Mouse (Mus musculus): Measurements from ENCODE around the gene Gm44973.
A peak's percentile ranks its signal among the peaks of the same experiment; 100 is the strongest.
"Not testable (repeated sequence)": the region's sequence is repeated elsewhere in the genome, so short reads cannot be mapped to it uniquely, and the experiment has no call there.

The Gm44973 gene

GRCm38 (mm10) chr7:5015118-5016001 lies at the start of gene Gm44973:
Gene Gm44973 (plus strand): TSS chr7:5015496.
- peak; percentile 95 for DNase-seq (ENCODE audit: low spot score)

GRCm38 (mm10) chr7:4971068-4971467 lies 44.2 kb upstream of the Gm44973 start, which contains the start of gene Sbk3:
Gene Sbk3 (minus strand): TSS chr7:4971168.
- DNase-seq (ENCODE audit: low spot score), result no peak

GRCm38 (mm10) chr7:4971710-4972109 lies 43.6 kb upstream of the Gm44973 start:
- no peak for DNase-seq (ENCODE audit: low spot score)

GRCm38 (mm10) chr7:4972321-4973047 lies 42.8 kb upstream of the Gm44973 start:
- DNase-seq (ENCODE audit: low spot score), result peak; percentile 51

- DNase-seq (ENCODE audit: low spot score), result no peak
These were observed 39.8 kb upstream of the Gm44973 start for GRCm38 (mm10) chr7:4975455-4975854.

GRCm38 (mm10) chr7:4976832-4977231 lies 38.5 kb upstream of the Gm44973 start:
- no peak for DNase-seq (ENCODE audit: low spot score)

GRCm38 (mm10) chr7:4988250-4988649 lies 27.0 kb upstream of the Gm44973 start:
- DNase-seq (ENCODE audit: low spot score), result no peak

GRCm38 (mm10) chr7:4993347-4993998 lies 21.8 kb upstream of the Gm44973 start:
- DNase-seq (ENCODE audit: low spot score), result no peak

GRCm38 (mm10) chr7:4993999-4994788 lies 21.1 kb upstream of the Gm44973 start:
- DNase-seq (ENCODE audit: low spot score), result no peak

GRCm38 (mm10) chr7:4995268-4996002 lies 19.9 kb upstream of the Gm44973 start:
- no peak for DNase-seq (ENCODE audit: low spot score)

GRCm38 (mm10) chr7:4996003-4996895 lies 19.0 kb upstream of the Gm44973 start, which contains the start of gene Zfp579:
Gene Zfp579 (minus strand): TSS chr7:4996158.
- peak; percentile 93 for DNase-seq (ENCODE audit: low spot score)

- no peak for DNase-seq (ENCODE audit: low spot score)
These were observed 18.4 kb upstream of the Gm44973 start for GRCm38 (mm10) chr7:4996934-4997333.

- no peak for DNase-seq (ENCODE audit: low spot score)
These were observed 15.4 kb upstream of the Gm44973 start for GRCm38 (mm10) chr7:4999876-5000275.

- DNase-seq (ENCODE audit: low spot score), result not testable (repeated sequence)
These were observed 12.4 kb upstream of the Gm44973 start for GRCm38 (mm10) chr7:5002876-5003275.

- no peak for DNase-seq (ENCODE audit: low spot score)
These were observed 7.1 kb upstream of the Gm44973 start for GRCm38 (mm10) chr7:5008229-5008628.

GRCm38 (mm10) chr7:5012681-5013513 lies 2.4 kb upstream of the Gm44973 start:
- DNase-seq (ENCODE audit: low spot score), result no peak

GRCm38 (mm10) chr7:5014251-5015117 lies 812 bp upstream of the Gm44973 start, which contains the start of the genes Zfp524 and Fiz1:
Gene Zfp524 (plus strand): TSS chr7:5014415.
Gene Fiz1 (minus strand): TSS chr7:5014697.
- peak; percentile 98 for DNase-seq (ENCODE audit: low spot score)

GRCm38 (mm10) chr7:5016057-5016456 lies 761 bp downstream of the Gm44973 start:
- DNase-seq (ENCODE audit: low spot score), result no peak

Measured in urinary bladder, postnatal 14 days (tissue).